Mouse (Mus musculus) liver, adult 2 months (tissue): ENCODE data around the gene Myom1.

Experiments used
- CTCF ChIP-seq: fragments of 200-500 bp; IDR thresholded peaks from 2 replicates; pipeline ENCODE4 v1.5.1; 2011; ENCODE audit warnings: low read depth, low read length, control low read depth
- POLR2A ChIP-seq: fragments of 200-500 bp; IDR thresholded peaks from 2 replicates; pipeline ENCODE4 v1.6.1; 2011; ENCODE audit warnings: low read length, control low read depth; ENCODE audit not compliant: insufficient read depth; ENCODE audit errors: extremely low read depth

GRCm38 (mm10) chr17:71024071-71024470, 21.6 kb downstream of the Myom1 start:
- TF ChIP-seq CTCF (no peak), POLR2A (no peak)
